Mouse (Mus musculus) thymus, adult 18-20 months (tissue): Measurements from ENCODE around the gene Ddx51.

ENCODE experiments used
- DNase-seq, 2 experiments: peaks; one replicate each; pipeline ENCODE4 v3.0.0; 2022; ENCODE audit warnings: mixed read lengths in 2 of 2

Gene Ddx51

GRCm38 (mm10) chr5:110652719-110653648 lies at the start of gene Ddx51, which contains the start of gene Noc4l:
Gene Ddx51, plus strand, starts transcription at chr5:110653451.
Gene Noc4l, minus strand, starts transcription at chr5:110653417.
- peak; percentile 83 to 85 for DNase-seq

GRCm38 (mm10) chr5:110604311-110604710 lies 48.9 kb upstream of the Ddx51 start:
- DNase-seq = no peak

- DNase-seq = no peak
Measured at GRCm38 (mm10) chr5:110605531-110606221, 47.6 kb upstream of the Ddx51 start.

- DNase-seq = no peak
Measured at GRCm38 (mm10) chr5:110607767-110608166, 45.5 kb upstream of the Ddx51 start.

GRCm38 (mm10) chr5:110608336-110608735 lies 44.9 kb upstream of the Ddx51 start:
- no peak for DNase-seq

GRCm38 (mm10) chr5:110608941-110609340 lies 44.3 kb upstream of the Ddx51 start:
- DNase-seq = no peak

GRCm38 (mm10) chr5:110609425-110609824 lies 43.8 kb upstream of the Ddx51 start:
- DNase-seq = no peak

GRCm38 (mm10) chr5:110609868-110610267 lies 43.4 kb upstream of the Ddx51 start:
- no peak for DNase-seq

- no peak for DNase-seq
Measured at GRCm38 (mm10) chr5:110610484-110610883, 42.8 kb upstream of the Ddx51 start.

GRCm38 (mm10) chr5:110611435-110612158 lies 41.7 kb upstream of the Ddx51 start:
- no peak for DNase-seq

GRCm38 (mm10) chr5:110619226-110619625 lies 34.0 kb upstream of the Ddx51 start:
- no peak for DNase-seq

- DNase-seq = no peak
Measured at GRCm38 (mm10) chr5:110624319-110624718, 28.9 kb upstream of the Ddx51 start.

- no peak for DNase-seq
Measured at GRCm38 (mm10) chr5:110627351-110627750, 25.9 kb upstream of the Ddx51 start.

- no peak for DNase-seq
Measured at GRCm38 (mm10) chr5:110628156-110628555, 25.1 kb upstream of the Ddx51 start.

GRCm38 (mm10) chr5:110629525-110630120 lies 23.6 kb upstream of the Ddx51 start:
- no peak for DNase-seq

GRCm38 (mm10) chr5:110635951-110636707 lies 17.1 kb upstream of the Ddx51 start:
- no peak for DNase-seq

GRCm38 (mm10) chr5:110638306-110639074 lies 14.8 kb upstream of the Ddx51 start:
- DNase-seq = no peak

- peak; percentile 42 to 57 for DNase-seq
Measured at GRCm38 (mm10) chr5:110639459-110639858, 13.8 kb upstream of the Ddx51 start.

- no peak for DNase-seq
Measured at GRCm38 (mm10) chr5:110646377-110646776, 6.9 kb upstream of the Ddx51 start.

- peak in 1 of 2 experiments; percentile 20 for DNase-seq
Measured at GRCm38 (mm10) chr5:110653686-110654085, 435 bp downstream of the Ddx51 start.

- no peak for DNase-seq
Measured at GRCm38 (mm10) chr5:110659682-110660081, 6.4 kb downstream of the Ddx51 start.
